Mouse (Mus musculus): ENCODE results near the gene Pfdn5. TPM values are rescaled to one million over a fixed set of nuclear protein-coding genes. Genes with fewer than 3 reads are reported as not detected.
A peak's percentile ranks its signal among the peaks of the same experiment; 100 is the strongest.

The Pfdn5 gene
- total RNA-seq (2022): 100 to 1,000 TPM; 300 to 347 (median 339) TPM

DNA sequence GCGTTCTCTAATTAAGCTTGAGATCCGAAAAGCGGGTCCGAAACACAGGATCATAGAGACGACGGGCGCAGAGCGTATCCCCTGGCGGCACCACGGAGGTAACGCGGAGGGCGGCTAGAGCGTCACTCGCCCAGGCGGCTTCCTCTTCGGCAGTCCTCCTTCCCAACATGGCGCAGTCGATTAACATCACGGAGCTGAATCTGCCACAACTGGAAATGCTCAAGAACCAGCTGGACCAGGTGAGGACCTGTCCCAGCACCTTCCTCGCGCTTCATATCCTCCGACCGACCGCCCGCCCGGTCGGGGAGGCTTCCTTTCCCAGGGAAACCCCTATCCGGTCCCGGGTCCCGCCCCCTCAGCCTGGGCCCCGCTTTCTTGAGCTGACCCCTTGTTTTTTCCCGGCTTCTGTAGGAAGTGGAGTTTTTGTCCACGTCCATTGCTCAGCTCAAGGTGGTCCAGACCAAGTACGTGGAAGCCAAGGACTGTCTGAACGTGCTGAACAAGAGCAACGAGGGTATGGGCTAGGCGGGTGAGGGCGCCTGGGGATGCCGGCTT lies at the start of gene Pfdn5:
TSS of gene Pfdn5 (plus strand) at position 95 of the 555 bp plus-strand sequence.
- DNase-seq (ENCODE audit: low spot score): peak; percentile 86

DNA sequence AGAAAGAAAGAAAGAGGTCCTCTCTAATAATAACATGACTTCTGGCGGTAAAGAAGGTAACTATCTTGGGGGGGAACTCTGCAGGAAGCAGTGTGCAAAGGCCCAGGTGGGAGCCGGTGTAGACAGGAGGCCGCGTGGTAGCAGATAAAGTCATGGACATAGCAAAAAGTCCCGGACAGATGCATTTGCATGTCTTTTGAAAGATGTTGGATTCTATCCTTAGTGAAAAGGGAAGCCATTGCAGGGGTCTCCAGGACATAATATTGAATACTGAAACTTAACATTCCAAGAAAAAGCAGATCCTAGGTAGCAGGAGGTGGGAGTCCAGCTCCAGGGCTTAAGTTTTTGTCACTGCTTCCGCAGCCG lies 47.2 kb upstream of the Pfdn5 start:
- no peak for DNase-seq (ENCODE audit: low spot score)

DNA sequence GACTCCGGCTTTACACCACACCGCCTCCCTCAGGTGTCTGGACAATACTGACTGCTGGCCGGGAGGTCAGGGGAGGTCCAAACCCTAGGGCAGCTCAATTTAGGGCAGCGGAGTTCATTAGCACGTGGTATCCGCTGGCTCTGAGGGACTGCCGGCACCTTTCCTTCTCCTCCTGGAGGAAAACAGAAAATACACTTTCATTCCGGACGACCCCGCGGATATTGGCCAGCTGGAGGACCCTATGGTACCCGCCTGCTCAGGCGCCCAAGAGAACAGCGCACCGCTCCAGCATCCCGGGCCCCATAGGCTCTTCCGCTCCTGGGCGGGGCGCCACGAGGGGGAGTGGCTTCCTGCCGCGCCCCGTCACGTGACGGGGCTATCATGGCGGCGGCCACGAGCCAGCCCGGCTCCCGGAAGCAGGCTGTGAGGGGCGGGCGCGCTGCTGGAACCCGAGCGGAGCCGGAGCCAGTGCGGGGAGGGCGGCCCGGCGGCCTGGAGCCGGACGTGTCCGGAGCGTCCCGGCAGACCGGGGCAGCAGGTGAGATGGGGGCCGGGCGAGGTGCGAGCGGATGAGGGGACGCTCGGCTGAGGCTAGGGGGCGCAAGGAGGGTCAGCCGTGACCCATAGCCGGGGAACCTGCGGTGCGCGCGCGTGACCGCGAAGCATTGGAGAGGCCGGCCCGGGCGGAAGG lies 46.7 kb upstream of the Pfdn5 start, which contains the start of gene Mfsd5:
TSS of gene Mfsd5 (plus strand) at position 363 of the 691 bp plus-strand sequence.
- DNase-seq (ENCODE audit: low spot score): peak; percentile 74

DNA sequence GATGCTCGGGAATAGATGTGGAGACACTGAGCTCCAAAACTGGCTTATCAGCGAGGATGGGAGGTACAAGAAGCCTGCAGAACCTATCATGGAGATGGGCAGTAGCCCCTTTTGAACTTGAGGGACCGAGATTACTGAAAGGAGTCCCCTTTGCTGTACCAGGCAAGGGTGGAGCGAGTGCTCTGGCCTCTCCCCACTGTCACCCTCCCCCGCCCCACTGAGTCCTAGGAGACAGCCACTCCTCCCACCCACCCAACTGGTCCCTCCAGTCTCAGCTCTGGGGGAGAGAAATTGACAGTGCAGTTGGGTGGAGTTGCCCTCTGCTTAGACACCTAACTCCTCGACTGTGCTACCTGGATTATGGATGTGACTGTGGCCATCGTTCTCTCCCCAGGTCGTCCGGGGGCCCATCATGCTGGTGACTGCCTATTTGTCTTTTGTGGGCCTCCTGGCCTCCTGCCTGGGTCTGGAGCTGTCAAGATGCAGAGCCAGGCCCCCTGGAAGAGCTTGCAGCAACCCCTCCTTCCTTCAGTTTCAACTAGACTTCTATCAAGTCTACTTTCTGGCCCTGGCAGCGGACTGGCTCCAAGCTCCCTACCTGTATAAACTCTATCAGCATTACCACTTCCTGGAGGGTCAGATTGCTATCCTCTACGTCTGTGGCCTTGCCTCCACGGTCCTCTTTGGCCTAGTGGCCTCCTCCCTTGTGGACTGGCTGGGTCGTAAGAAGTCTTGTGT lies 46.0 kb upstream of the Pfdn5 start:
- no peak for DNase-seq (ENCODE audit: low spot score)

GRCm38 (mm10) chr15:102280623-102281022 lies 45.3 kb upstream of the Pfdn5 start:
- DNase-seq (ENCODE audit: low spot score): no peak

DNA sequence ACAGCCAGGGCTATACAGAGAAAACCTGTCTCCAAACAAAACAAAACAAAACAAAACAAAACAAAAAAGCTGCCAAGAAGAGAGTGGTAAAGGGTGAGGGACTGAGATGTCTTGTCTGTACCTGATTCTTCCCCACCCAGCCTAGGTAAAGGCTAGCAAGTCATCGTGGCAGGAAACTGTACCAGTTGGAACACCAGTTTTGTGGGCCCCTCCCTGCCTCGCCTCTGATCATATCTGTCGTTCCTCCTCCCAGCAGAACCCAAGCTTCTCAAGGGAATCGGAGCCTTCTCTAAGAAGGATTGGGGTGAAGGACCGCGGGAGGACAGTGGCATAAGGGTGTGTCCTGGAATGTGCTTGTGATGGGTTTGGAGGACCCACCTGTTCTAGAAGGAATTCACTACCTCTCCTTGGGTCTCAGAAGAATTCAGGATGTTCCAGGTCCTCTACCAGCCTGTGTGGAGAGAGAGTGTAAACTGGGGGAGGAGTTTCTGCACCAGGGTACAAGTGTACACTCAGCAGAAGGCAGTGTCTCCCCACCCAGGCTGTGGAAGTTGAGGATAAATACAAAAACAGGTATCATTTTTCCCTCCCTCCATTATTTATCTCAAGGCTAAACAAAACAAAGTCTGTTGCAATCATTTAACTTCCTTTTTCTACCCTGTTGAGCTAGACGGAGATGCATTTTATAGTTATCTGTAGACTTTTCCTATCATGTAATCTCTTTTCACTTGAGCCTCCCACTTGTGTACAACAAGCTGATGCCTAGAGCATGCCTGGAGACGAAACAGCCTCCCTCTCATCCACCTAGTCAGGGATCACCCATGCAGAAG lies 43.2 kb upstream of the Pfdn5 start:
- no peak for DNase-seq (ENCODE audit: low spot score)

- DNase-seq (ENCODE audit: low spot score): no peak
Measured at GRCm38 (mm10) chr15:102283648-102284047, 42.3 kb upstream of the Pfdn5 start.

DNA sequence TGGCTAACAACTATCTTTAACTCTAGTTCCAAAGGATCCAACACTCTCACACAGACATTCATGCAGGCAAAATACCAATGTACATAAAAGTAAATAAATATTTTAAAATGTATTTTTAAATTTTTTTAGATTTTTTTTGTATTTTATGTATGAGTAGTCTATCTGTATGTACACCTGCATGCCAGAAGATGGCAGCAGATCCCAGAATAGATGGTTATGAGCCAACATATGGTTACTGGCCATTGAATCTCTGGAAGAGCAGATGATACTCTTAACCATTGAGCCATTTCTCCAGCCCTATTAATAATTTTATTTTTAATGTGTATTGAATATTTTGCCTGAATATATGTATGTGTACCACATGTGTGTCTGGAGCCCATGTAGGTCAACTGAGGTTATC lies 38.5 kb upstream of the Pfdn5 start:
- peak; percentile 40 for DNase-seq (ENCODE audit: low spot score)

DNA sequence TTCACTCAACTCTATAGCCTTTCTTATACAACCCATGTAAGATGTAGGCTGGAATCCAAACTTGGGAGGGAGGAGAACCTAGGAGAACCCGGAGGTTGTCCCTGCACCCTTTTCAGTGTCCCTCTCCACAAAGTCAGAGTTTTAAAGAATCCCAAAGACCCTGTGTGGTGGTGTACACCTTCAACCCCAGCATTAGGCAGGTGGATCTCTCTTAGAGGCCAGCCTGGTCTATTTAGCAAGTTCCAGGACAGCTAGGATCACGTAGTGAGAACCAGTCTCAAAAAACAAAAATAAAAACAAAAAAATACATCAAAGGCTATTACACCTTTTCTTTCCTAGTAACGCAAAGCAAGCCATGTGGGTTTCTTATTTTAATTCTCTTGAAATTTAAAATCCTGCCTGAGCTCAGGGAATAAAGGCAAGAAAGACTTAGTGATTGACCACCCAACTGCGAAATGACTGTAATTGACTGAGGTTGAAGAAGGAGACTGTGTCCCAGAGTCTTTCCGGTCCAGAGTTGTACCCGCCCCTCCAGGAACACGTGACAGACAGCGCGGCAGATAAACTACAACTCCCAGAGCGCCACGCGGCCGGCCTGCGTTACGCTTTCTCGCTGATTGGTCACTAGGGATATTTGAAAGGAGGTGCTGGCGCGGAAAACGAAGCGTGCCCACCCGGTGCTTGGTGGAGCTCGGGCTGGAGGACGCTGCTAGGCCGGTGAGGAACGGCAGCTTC lies 30.1 kb upstream of the Pfdn5 start, which contains the start of gene Espl1:
TSS of gene Espl1 (plus strand) at position 634 of the 735 bp plus-strand sequence.
- DNase-seq (ENCODE audit: low spot score): peak; percentile 96

- DNase-seq (ENCODE audit: low spot score): no peak
Measured at GRCm38 (mm10) chr15:102296368-102297006, 29.4 kb upstream of the Pfdn5 start.

DNA sequence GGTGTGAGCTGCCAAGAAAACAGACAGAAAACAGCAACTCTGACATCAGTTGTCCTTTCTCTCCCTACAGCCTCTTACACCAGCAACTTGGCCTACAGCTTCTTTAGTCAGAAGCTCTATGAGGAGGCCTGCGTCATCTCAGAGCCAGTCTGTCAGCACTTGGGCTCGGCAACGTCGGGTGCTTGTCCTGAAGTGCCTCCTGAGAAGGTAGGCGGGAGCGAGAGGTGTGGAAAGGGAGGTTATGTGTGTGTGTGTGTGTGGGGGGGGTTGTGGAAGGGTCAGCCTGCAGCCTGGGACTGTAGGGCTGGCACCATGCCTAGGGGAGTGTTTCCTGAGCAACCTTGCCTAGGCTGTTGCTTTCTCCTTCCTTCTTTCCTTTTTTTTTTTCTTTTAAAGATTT lies 23.4 kb upstream of the Pfdn5 start:
- DNase-seq (ENCODE audit: low spot score): no peak

DNA sequence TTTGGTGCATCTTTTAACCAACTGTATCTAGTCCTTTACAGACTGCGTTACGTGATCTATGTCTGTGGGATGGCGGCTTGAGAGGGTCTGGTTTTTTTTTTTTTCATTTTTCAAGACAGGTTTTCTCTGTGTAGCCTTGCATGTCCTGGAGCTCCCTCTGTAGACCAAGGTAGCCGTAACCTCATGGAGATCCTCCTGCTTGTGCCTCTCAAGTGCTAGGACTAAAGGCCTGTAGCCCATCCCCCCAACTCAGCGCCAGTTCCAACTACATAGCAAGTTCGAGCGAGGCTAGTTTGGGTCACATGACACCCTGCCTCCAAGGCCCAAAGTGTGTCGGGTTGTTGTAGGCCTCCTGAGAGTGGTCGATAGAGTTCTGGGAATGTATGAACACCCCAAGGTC lies 17.2 kb upstream of the Pfdn5 start:
- no peak for DNase-seq (ENCODE audit: low spot score)

- DNase-seq (ENCODE audit: low spot score): peak; percentile 65
Measured at GRCm38 (mm10) chr15:102310074-102310845, 15.7 kb upstream of the Pfdn5 start.

DNA sequence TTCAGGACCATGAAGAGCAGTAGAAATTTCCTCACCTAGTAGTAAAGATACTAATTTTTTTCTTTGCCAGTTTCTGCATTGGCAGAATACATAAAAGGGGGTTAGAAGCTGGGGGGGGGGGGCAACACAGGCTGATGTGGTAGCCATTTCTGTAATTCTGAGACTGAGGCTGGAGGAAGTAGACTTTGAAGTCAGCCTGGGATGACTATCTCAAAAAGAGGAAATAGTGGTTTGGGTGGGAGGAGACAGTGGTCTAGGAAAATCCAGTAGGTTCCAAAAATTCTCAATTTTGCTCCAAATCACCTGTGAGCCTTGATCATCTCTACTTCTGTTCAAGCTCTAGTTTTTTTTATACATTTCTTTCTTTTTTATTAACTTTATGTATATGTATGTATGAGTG lies 14.4 kb upstream of the Pfdn5 start:
- no peak for DNase-seq (ENCODE audit: low spot score)

GRCm38 (mm10) chr15:102315292-102315691 lies 10.6 kb upstream of the Pfdn5 start:
- peak; percentile 37 for DNase-seq (ENCODE audit: low spot score)

- DNase-seq (ENCODE audit: low spot score): peak; percentile 75
Measured at GRCm38 (mm10) chr15:102316263-102316662, 9.7 kb upstream of the Pfdn5 start.

DNA sequence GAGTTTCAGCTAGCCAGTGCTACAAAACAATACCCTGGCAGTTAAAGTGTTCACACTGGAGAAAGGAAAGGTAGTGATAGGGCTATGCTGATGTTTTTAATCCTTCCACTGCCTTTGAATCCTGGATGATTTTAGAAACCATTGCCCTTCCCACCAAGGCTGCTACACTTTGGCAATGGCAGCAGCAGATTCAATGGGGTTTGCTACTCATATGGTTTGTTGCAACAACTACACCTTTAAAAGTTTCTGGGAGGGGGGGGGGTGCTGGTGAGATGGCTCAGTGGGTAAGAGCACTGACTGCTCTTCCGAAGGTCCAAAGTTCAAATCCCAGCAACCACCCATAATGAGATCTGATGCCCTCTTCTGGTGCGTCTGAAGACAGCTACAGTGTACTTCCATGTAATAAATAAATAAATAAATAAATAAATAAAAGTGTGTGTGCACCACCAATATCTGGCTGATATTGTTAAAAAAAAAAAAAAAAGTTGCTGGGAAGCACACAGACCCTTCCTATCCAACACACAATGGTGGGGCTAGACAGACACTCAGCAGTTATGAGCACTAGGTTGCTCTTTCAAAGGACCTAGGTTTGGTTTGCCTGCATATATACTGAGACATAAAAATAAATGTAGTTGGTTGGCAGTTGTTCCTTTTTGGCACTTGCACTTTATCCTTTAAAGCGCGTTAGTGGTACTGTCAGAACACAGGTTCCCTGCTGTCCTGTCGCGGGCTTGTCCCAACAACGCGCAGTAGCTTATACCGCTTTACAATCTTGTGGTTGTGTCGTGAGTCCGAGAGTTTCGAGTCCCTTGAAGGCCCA lies 1.1 kb upstream of the Pfdn5 start:
- DNase-seq (ENCODE audit: low spot score): no peak

GRCm38 (mm10) chr15:102326892-102327291 lies 976 bp downstream of the Pfdn5 start:
- DNase-seq (ENCODE audit: low spot score): no peak

- peak; percentile 83 for DNase-seq (ENCODE audit: low spot score)
Measured at GRCm38 (mm10) chr15:102331610-102332015, 5.7 kb downstream of the Pfdn5 start, which contains the start of gene Myg1. Gene Myg1, plus strand, starts transcription at chr15:102331709.
